Mouse (Mus musculus) gastrocnemius, adult 18-20 months (tissue): ENCODE measurements at regions not wholly inside any gene's neighbourhood (a gene's known extent, or its start where the extent isn't known, plus 50 kb on each side); places are given as distances from the start of the nearest gene placed in this dataset.

Source experiments
- DNase-seq: peaks from one replicate; pipeline ENCODE4 v3.0.0; 2021; ENCODE audit warnings: low spot score

GRCm38 (mm10) chr8:91973951-91974439 lies 172.1 kb upstream of the Irx3 start:
- no peak for DNase-seq

- no peak for DNase-seq
These were observed 165.5 kb upstream of the Irx3 start for GRCm38 (mm10) chr8:91967407-91967806.

GRCm38 (mm10) chr8:91966891-91967370 lies 165.1 kb upstream of the Irx3 start:
- DNase-seq: peak; percentile 9

GRCm38 (mm10) chr8:91961696-91962095 lies 159.8 kb upstream of the Irx3 start:
- DNase-seq: no peak

- no peak for DNase-seq
These were observed 153.3 kb upstream of the Irx3 start for GRCm38 (mm10) chr8:91955170-91955569.

GRCm38 (mm10) chr8:91952981-91953380 lies 151.1 kb upstream of the Irx3 start:
- no peak for DNase-seq

- no peak for DNase-seq
These were observed 147.2 kb upstream of the Irx3 start for GRCm38 (mm10) chr8:91949110-91949509.

- no peak for DNase-seq
These were observed 146.5 kb upstream of the Irx3 start for GRCm38 (mm10) chr8:91948173-91948940.

- DNase-seq: no peak
These were observed 139.1 kb upstream of the Irx3 start for GRCm38 (mm10) chr8:91941005-91941404.

- no peak for DNase-seq
These were observed 135.4 kb upstream of the Irx3 start for GRCm38 (mm10) chr8:91937227-91937626.

GRCm38 (mm10) chr8:91930520-91930919 lies 128.7 kb upstream of the Irx3 start:
- no peak for DNase-seq

GRCm38 (mm10) chr8:91925968-91926524 lies 124.2 kb upstream of the Irx3 start:
- DNase-seq: no peak

- DNase-seq: no peak
These were observed 122.3 kb upstream of the Irx3 start for GRCm38 (mm10) chr8:91924152-91924551.

GRCm38 (mm10) chr8:91922211-91922874 lies 120.5 kb upstream of the Irx3 start:
- DNase-seq: no peak

- DNase-seq: no peak
These were observed 116.0 kb upstream of the Irx3 start for GRCm38 (mm10) chr8:91917834-91918233.

GRCm38 (mm10) chr8:91913971-91914370 lies 112.1 kb upstream of the Irx3 start:
- no peak for DNase-seq

GRCm38 (mm10) chr8:91913121-91913520 lies 111.3 kb upstream of the Irx3 start:
- DNase-seq: no peak

GRCm38 (mm10) chr8:91909637-91910383 lies 107.9 kb upstream of the Irx3 start:
- peak; percentile 42 for DNase-seq

- DNase-seq: no peak
These were observed 107.0 kb upstream of the Irx3 start for GRCm38 (mm10) chr8:91908731-91909353.

GRCm38 (mm10) chr8:91907178-91907577 lies 105.3 kb upstream of the Irx3 start:
- DNase-seq: no peak
